Mouse (Mus musculus) brain, embryonic 14.5 days (tissue): ENCODE measurements around the gene Sepsecs.

Source experiments
- CTCF ChIP-seq: fragments of 200-500 bp; IDR thresholded peaks from 2 replicates; pipeline ENCODE4 v1.5.1; 2012; ENCODE audit warnings: inconsistent platforms, mild to moderate bottlenecking, moderate library complexity, borderline replicate concordance; ENCODE audit not compliant: insufficient read depth, insufficient read length; ENCODE audit errors: extremely low read depth
- POLR2A ChIP-seq: fragments of 200-500 bp; IDR thresholded peaks from 2 replicates; pipeline ENCODE4 v1.6.1; 2012; ENCODE audit warnings: mild to moderate bottlenecking, inconsistent platforms, borderline replicate concordance; ENCODE audit not compliant: poor library complexity, insufficient read depth, insufficient read length, severe bottlenecking; ENCODE audit errors: extremely low read depth

GRCm38 (mm10) chr5:52712704-52713103 lies 43.2 kb upstream of the Sepsecs start:
- TF ChIP-seq POLR2A, result no peak
- TF ChIP-seq CTCF, result no peak
